ENCODE assay signal across 10 mouse cellular contexts in the genomic region with DNA sequence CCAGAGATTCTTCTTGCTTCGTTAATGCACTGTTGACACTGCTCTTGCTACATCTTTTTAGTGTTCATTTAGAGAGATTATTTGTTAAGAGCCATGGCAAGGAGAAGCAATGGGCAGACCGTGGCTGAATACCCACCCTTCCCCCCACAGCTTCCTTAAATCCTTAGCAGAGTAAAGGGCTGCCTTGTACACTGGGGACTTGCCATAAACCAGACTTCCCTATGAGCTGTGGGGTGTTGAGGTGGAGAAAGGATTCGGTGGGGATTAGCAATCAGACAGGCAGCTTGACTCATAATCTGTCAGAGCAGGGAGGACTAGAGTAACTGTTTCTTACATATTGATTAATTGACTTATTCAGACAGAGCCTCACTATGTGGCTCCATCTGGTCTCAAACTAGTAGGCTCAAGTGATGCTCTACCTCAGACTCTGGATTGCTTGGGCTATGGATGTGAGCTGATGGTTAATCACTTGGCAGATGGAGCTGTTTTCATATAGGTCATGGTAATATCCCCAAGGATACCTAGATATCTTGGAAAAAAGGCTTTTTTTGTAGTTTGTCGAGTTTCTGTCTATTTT.
DNase-seq lines count a peak whose midpoint lies in the region; ATAC-seq and TF ChIP-seq lines count a peak whose summit lies in the region.
"Had no signal": no experiment of that assay in that cellular context is flagged by ENCODE, and none has a peak within 500 bp of the region (broad histone marks: within the 10 kb centered on the region; RNA-seq: fewer than 3 reads in every experiment).

No protein-coding gene starts in this region.

- TF ChIP-seq CTCF in brain, embryonic 14.5 days (IDR thresholded peaks at IDR 0.05; ENCODE audit: borderline replicate concordance, extremely low read depth, insufficient read depth, insufficient read length): no peak
- TF ChIP-seq CTCF in forebrain, postnatal 0 days (IDR thresholded peaks at IDR 0.05; ENCODE audit: low read depth): no peak

- peak; percentile 88 for DNase-seq in brain, embryonic 14.5 days (ENCODE audit: low read depth)
- DNase-seq in embryo, embryonic 10.5 days (ENCODE audit: low spot score): peak; percentile 46
- peak; percentile 34 for DNase-seq in forebrain, postnatal 0 days
- peak; percentile 68 for DNase-seq in midbrain, embryonic 14.5 days
- no peak for DNase-seq in adrenal gland, postnatal 10 days
- DNase-seq in right cerebral cortex, postnatal 10 days (ENCODE audit: low spot score in 2 of 2): no peak
- no peak for DNase-seq in adrenal gland, postnatal 14 days
- DNase-seq: heart, adult 2 months; thymus, postnatal 4 days had no signal

- peaks cover 20% of the 10 kb centered on the region for H3K4me1 ChIP-seq in forebrain, postnatal 0 days (ENCODE audit: insufficient read depth)
- H3K4me1 ChIP-seq in midbrain, embryonic 14.5 days (ENCODE audit: control insufficient read depth, insufficient read depth, low read length): peaks cover 30% of the 10 kb centered on the region
- H3K4me1 ChIP-seq: liver, embryonic 15.5 days had no signal

- TF ChIP-seq POLR2A in brain, embryonic 14.5 days (IDR thresholded peaks at IDR 0.05; ENCODE audit: borderline replicate concordance, extremely low read depth, insufficient read depth, insufficient read length, poor library complexity, severe bottlenecking): no peak

- no peak overlapping the region for H3K4me2 ChIP-seq in forebrain, postnatal 0 days (ENCODE audit: low read depth)
- H3K4me2 ChIP-seq in midbrain, embryonic 14.5 days (ENCODE audit: low read length): peak overlapping the region; percentile 21
- H3K4me2 ChIP-seq: liver, embryonic 15.5 days had no signal

- peak overlapping the region; percentile 66 for H3K27ac ChIP-seq in forebrain, postnatal 0 days (ENCODE audit: low read depth, low read length)
- peak overlapping the region; percentile 75 for H3K27ac ChIP-seq in midbrain, embryonic 14.5 days (replicated peaks; ENCODE audit: low read depth, low read length)
- H3K27ac ChIP-seq: heart, adult 2 months; liver, embryonic 15.5 days had no signal

- ATAC-seq in forebrain, postnatal 0 days: peak; percentile 50
- peak; percentile 74; the same call in 1 of the 2 replicates for ATAC-seq in midbrain, embryonic 14.5 days (ENCODE audit: low FRiP score, low TSS enrichment)

- 19% methylated on average over 4 of the region's 4 CpGs for WGBS in forebrain, postnatal 0 days
- WGBS in midbrain, embryonic 14.5 days: 26% methylated on average over 4 of the region's 4 CpGs

- H3K9me3 ChIP-seq in forebrain, postnatal 0 days (ENCODE audit: low read length): no peaks in the 10 kb centered on the region
- H3K9me3 ChIP-seq in midbrain, embryonic 14.5 days (ENCODE audit: control insufficient read depth, low read length): no peaks in the 10 kb centered on the region
- H3K9me3 ChIP-seq: liver, embryonic 15.5 days had no signal

- H3K36me3 ChIP-seq in forebrain, postnatal 0 days (ENCODE audit: insufficient read depth): no peaks in the 10 kb centered on the region
- H3K36me3 ChIP-seq in midbrain, embryonic 14.5 days (ENCODE audit: control insufficient read depth, insufficient read depth, low read length): no peaks in the 10 kb centered on the region
- H3K36me3 ChIP-seq: liver, embryonic 15.5 days had no signal

- no peaks in the 10 kb centered on the region for H3K27me3 ChIP-seq in forebrain, postnatal 0 days (ENCODE audit: insufficient read depth, low read length)
- H3K27me3 ChIP-seq in midbrain, embryonic 14.5 days (ENCODE audit: control insufficient read depth, insufficient read depth, low read length): no peaks in the 10 kb centered on the region
- H3K27me3 ChIP-seq: liver, embryonic 15.5 days had no signal

- H3K4me3 ChIP-seq in forebrain, postnatal 0 days (ENCODE audit: low read depth, low read length): no peak overlapping the region
- no peak overlapping the region for H3K4me3 ChIP-seq in midbrain, embryonic 14.5 days (replicated peaks; ENCODE audit: low read depth, low read length)
- H3K4me3 ChIP-seq: heart, adult 2 months; liver, embryonic 15.5 days had no signal

- H3K9ac ChIP-seq in forebrain, postnatal 0 days: no peak overlapping the region
- H3K9ac ChIP-seq in midbrain, embryonic 14.5 days (replicated peaks; ENCODE audit: low read length): no peak overlapping the region
- H3K9ac ChIP-seq: liver, embryonic 15.5 days had no signal

Comparison
In these comparisons a context has a peak if more than half of its experiments do, and no peak if none do; other contexts are left out.
1. DNase-seq: peak in brain, embryonic 14.5 days (single experiment), embryo, embryonic 10.5 days (single experiment), forebrain, postnatal 0 days (single experiment) and midbrain, embryonic 14.5 days (single experiment); none in adrenal gland, postnatal 10 days (single experiment), right cerebral cortex, postnatal 10 days (0 of 2) and adrenal gland, postnatal 14 days (single experiment).